Mouse (Mus musculus) testis, adult 2 months (tissue): ENCODE results near the gene Erp27.

Experiments used
- CTCF ChIP-seq: fragments of 200-500 bp; IDR thresholded peaks from 2 replicates; pipeline ENCODE4 v1.5.1; 2012; ENCODE audit warnings: low read depth, mild to moderate bottlenecking, inconsistent platforms, low read length, moderate library complexity; ENCODE audit not compliant: control insufficient read depth, insufficient read depth, insufficient replicate concordance
- POLR2A ChIP-seq: fragments of 200-500 bp; IDR thresholded peaks from 2 replicates; pipeline ENCODE4 v1.6.1; 2012; ENCODE audit warnings: low read depth, mild to moderate bottlenecking, inconsistent platforms, low read length, moderate library complexity; ENCODE audit not compliant: control insufficient read depth

DNA sequence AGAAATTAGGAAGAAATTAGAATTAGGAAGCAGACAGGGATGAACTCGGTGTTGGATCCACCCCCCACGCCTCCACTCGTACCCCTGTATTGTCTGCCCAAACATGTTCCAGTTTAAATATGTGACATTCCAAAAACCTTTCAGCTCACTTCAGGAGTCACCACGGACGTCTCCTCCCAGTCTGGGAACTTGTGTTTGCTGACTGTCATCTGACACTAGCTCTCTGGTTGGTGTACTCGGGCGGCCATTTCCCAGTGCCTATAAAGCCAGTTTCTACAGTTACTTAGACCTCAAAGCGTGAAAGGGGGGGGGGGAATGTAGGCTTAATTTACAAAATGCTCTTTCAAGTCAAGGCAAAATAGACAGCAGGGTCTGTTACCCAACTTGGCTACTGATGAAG, 40.3 kb downstream of the Erp27 start:
- TF ChIP-seq CTCF (no peak), POLR2A (no peak)
